Mouse (Mus musculus) embryo, embryonic 9.5 days (tissue): ENCODE data around the gene Babam2.
"Not testable (repeated sequence)": the region's sequence is repeated elsewhere in the genome, so short reads cannot be mapped to it uniquely, and the experiment has no call there.

ENCODE experiments used
- DNase-seq: peaks from one replicate; pipeline ENCODE4 v3.0.0-alpha.2; 2017; ENCODE audit errors: extremely low spot score

Gene Babam2

GRCm38 (mm10) chr5:31831587-31831986, 134.1 kb downstream of the Babam2 start:
- no peak for DNase-seq

- no peak for DNase-seq
Observed at GRCm38 (mm10) chr5:31835691-31836090, 138.2 kb downstream of the Babam2 start.

- DNase-seq = no peak
Observed at GRCm38 (mm10) chr5:31839973-31840372, 142.5 kb downstream of the Babam2 start.

GRCm38 (mm10) chr5:31840406-31840805, 142.9 kb downstream of the Babam2 start:
- no peak for DNase-seq

- no peak for DNase-seq
Observed at GRCm38 (mm10) chr5:31844856-31845255, 147.4 kb downstream of the Babam2 start.

GRCm38 (mm10) chr5:31846971-31847370, 149.5 kb downstream of the Babam2 start:
- no peak for DNase-seq

- no peak for DNase-seq
Observed at GRCm38 (mm10) chr5:31848995-31849394, 151.5 kb downstream of the Babam2 start.

- DNase-seq = no peak
Observed at GRCm38 (mm10) chr5:31852786-31853185, 155.3 kb downstream of the Babam2 start.

GRCm38 (mm10) chr5:31853831-31854230, 156.3 kb downstream of the Babam2 start:
- no peak for DNase-seq

GRCm38 (mm10) chr5:31858877-31859276, 161.4 kb downstream of the Babam2 start:
- not testable (repeated sequence) for DNase-seq

GRCm38 (mm10) chr5:31860426-31860825, 162.9 kb downstream of the Babam2 start:
- DNase-seq = no peak

GRCm38 (mm10) chr5:31860831-31861624, 163.5 kb downstream of the Babam2 start:
- DNase-seq = no peak

- DNase-seq = no peak
Observed at GRCm38 (mm10) chr5:31862753-31863468, 165.4 kb downstream of the Babam2 start.

- no peak for DNase-seq
Observed at GRCm38 (mm10) chr5:31864095-31864494, 166.6 kb downstream of the Babam2 start.

GRCm38 (mm10) chr5:31866071-31866470, 168.6 kb downstream of the Babam2 start:
- no peak for DNase-seq

- no peak for DNase-seq
Observed at GRCm38 (mm10) chr5:31870856-31871520, 173.5 kb downstream of the Babam2 start.

- DNase-seq = no peak
Observed at GRCm38 (mm10) chr5:31873328-31873727, 175.8 kb downstream of the Babam2 start.

- no peak for DNase-seq
Observed at GRCm38 (mm10) chr5:31874543-31874942, 177.1 kb downstream of the Babam2 start.

- DNase-seq = no peak
Observed at GRCm38 (mm10) chr5:31875443-31875842, 178.0 kb downstream of the Babam2 start.

- DNase-seq = no peak
Observed at GRCm38 (mm10) chr5:31876216-31876974, 178.9 kb downstream of the Babam2 start.

- no peak for DNase-seq
Observed at GRCm38 (mm10) chr5:31880457-31880856, 183.0 kb downstream of the Babam2 start.

- no peak for DNase-seq
Observed at GRCm38 (mm10) chr5:31882297-31882696, 184.8 kb downstream of the Babam2 start.
